Mouse (Mus musculus): ENCODE data around the gene Pola2.

Pola2 gene

GRCm38 (mm10) chr19:5910221-5910620, 53.8 kb downstream of the Pola2 start:
- DNase-seq (ENCODE audit: low read depth, low spot score) = no peak

GRCm38 (mm10) chr19:5907275-5907674, 56.7 kb downstream of the Pola2 start:
- no peak for DNase-seq (ENCODE audit: low read depth, low spot score)

GRCm38 (mm10) chr19:5894002-5894678, 69.9 kb downstream of the Pola2 start, which contains the start of gene Tigd3:
Gene Tigd3 (minus strand): TSS chr19:5894149.
- DNase-seq (ENCODE audit: low read depth, low spot score) = peak; percentile 96

GRCm38 (mm10) chr19:5893282-5894001, 70.6 kb downstream of the Pola2 start:
- no peak for DNase-seq (ENCODE audit: low read depth, low spot score)

- DNase-seq (ENCODE audit: low read depth, low spot score) = no peak
These were observed 71.3 kb downstream of the Pola2 start for GRCm38 (mm10) chr19:5892735-5893134.

GRCm38 (mm10) chr19:5892262-5892661, 71.7 kb downstream of the Pola2 start:
- DNase-seq (ENCODE audit: low read depth, low spot score) = no peak

- no peak for DNase-seq (ENCODE audit: low read depth, low spot score)
These were observed 72.3 kb downstream of the Pola2 start for GRCm38 (mm10) chr19:5891521-5892258.

Data from forelimb bud, embryonic 11.5 days (tissue).